Comparison of ENCODE assay signal across 8 mouse cellular contexts in genomic region chr3:41564471-41565213, GRCm38 (mm10). TPM values are rescaled to one million over a fixed set of nuclear protein-coding genes. Genes with fewer than 3 reads are reported as not detected.
DNase-seq lines count a peak whose midpoint lies in the region; ATAC-seq and TF ChIP-seq lines count a peak whose summit lies in the region.

No protein-coding gene starts in this region.

- no peaks in the 10 kb centered on the region for H3K9me3 ChIP-seq in hindbrain, embryonic 10.5 days
- no peaks in the 10 kb centered on the region for H3K9me3 ChIP-seq in lung, postnatal 0 days (ENCODE audit: low read length)

- under 1% methylated on average over 56 of the region's 60 CpGs for WGBS in hindbrain, embryonic 10.5 days
- under 1% methylated on average over 39 of the region's 60 CpGs for WGBS in lung, postnatal 0 days

- TF ChIP-seq CTCF in lung, postnatal 0 days (IDR thresholded peaks at IDR 0.05): no peak; the same call in 1 of the 2 replicates

- peak overlapping the region; percentile 41 for H3K9ac ChIP-seq in lung, postnatal 0 days (replicated peaks; ENCODE audit: low read depth)

- no peak for TF ChIP-seq EP300 in lung, postnatal 0 days (IDR thresholded peaks at IDR 0.05)

- DNase-seq in NIH3T3 (ENCODE audit: low read depth): peak; percentile 86
- peak; percentile 84 for DNase-seq in cerebellum, adult 9-11 months
- DNase-seq in hindbrain, embryonic 10.5 days (ENCODE audit: low spot score): peak; percentile 80
- peak; percentile 78 for DNase-seq in layer of hippocampus, adult 9-11 months
- DNase-seq in lung, postnatal 0 days (ENCODE audit: low spot score): peak; percentile 74
- DNase-seq in ovary, postnatal 10 days (ENCODE audit: low spot score): peak; percentile 41
- peak; percentile 87 for DNase-seq in thymus, postnatal 0 days (ENCODE audit: low spot score)

- H3K27ac ChIP-seq in hindbrain, embryonic 10.5 days: peak overlapping the region; percentile 98
- peak overlapping the region; percentile 88 for H3K27ac ChIP-seq in lung, postnatal 0 days (ENCODE audit: low read length)

- peak overlapping the region; percentile 83 for H3K4me3 ChIP-seq in hindbrain, embryonic 10.5 days
- peak overlapping the region; percentile 47 for H3K4me3 ChIP-seq in lung, postnatal 0 days (ENCODE audit: low read depth, low read length)

- H3K4me2 ChIP-seq in lung, postnatal 0 days (replicated peaks; ENCODE audit: low read depth, low read length): peak overlapping the region; percentile 100

- ATAC-seq in frontal cortex, adult (ENCODE audit: low TSS enrichment): peak; percentile 35
- peak; percentile 40 for ATAC-seq in lung, postnatal 0 days

- peaks cover 40% of the 10 kb centered on the region for H3K4me1 ChIP-seq in hindbrain, embryonic 10.5 days (replicated peaks)
- H3K4me1 ChIP-seq in lung, postnatal 0 days (ENCODE audit: insufficient read depth, low read depth, low read length): 0 out of 2 replicates have a peak, but pooled peaks cover 9% of the 10 kb centered on the region

- H3K27me3 ChIP-seq in hindbrain, embryonic 10.5 days (ENCODE audit: insufficient read depth, poor library complexity, severe bottlenecking): no peaks in the 10 kb centered on the region
- H3K27me3 ChIP-seq in lung, postnatal 0 days (replicated peaks; ENCODE audit: insufficient read depth, low read length): 0 out of 2 replicates have a peak, but pooled peaks cover 4% of the 10 kb centered on the region

- no peaks in the 10 kb centered on the region for H3K36me3 ChIP-seq in hindbrain, embryonic 10.5 days
- H3K36me3 ChIP-seq in lung, postnatal 0 days (ENCODE audit: insufficient read depth, low read length): no peaks in the 10 kb centered on the region

RNA-seq across cellular contexts. Expression of gene Jade1, which starts 9.1 kb away (rescaled TPM):
- 12.2 and 19.1 TPM in 2 replicates for polyA plus RNA-seq in hindbrain, embryonic 10.5 days (2016; fragmentation: Nextera tagmentation; extraction: Ambion mirVana)
- polyA plus RNA-seq in lung, postnatal 0 days (2015; fragmentation: Nextera tagmentation; extraction: Ambion mirVana): 6.0 and 7.7 TPM in 2 replicates
- polyA plus RNA-seq in thymus, postnatal 0 days (2015; fragmentation: Nextera tagmentation; extraction: Ambion mirVana): 19.8 and 20.1 TPM in 2 replicates

Comparison
In these comparisons a context has a peak if more than half of its experiments do, and no peak if none do; other contexts are left out.
1. Peak in every context shown above with its lines: DNase-seq, ATAC-seq, H3K4me3 ChIP-seq and H3K27ac ChIP-seq.